Mouse (Mus musculus) kidney, adult 18-20 months (tissue): ENCODE measurements around the gene Hnrnpf.

Experiments used
- DNase-seq: peaks from one replicate; pipeline ENCODE4 v3.0.0; 2021

Gene Hnrnpf

DNA sequence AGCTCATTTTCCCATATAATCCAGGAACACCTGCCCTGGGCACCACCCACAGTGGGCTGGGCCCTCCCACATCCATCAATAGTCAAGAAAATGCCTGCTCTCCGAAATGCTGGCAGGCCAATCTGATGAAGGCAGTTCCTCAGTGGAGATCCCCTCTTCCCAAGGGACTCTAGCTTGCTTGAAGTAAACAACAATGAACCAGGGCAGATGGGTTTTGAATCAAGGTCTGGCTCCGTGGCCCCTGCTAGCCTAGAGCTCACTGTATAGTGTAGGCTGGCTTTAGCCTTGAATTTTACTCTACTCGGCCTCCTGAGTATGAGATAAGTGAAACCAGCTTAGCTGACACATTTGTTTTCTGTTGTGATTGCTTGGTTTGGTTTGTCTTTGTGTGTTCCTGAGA lies 7.7 kb upstream of the Hnrnpf start:
- DNase-seq, result no peak

- no peak for DNase-seq
Observed at GRCm38 (mm10) chr6:117893435-117893834, 6.7 kb upstream of the Hnrnpf start.

DNA sequence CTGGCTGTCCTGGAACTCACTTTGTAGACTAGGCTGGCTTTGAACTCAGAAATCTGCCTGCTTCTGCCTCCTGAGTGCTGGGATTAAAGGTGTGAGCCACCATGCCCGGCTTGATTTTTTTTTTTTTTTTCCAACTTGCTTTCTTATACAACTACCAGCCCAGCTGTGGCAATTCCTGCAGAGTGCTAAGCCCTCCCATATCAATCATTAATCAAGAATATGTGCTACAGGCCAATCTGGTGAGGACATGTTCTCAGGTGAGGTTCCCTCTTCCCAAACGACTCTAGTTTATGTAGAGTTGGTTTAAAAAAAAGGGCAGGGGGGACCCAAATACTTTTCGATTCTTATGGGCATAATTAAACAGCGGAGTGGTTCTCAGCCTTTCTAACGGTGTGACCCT lies 2.3 kb upstream of the Hnrnpf start:
- DNase-seq, result no peak

DNA sequence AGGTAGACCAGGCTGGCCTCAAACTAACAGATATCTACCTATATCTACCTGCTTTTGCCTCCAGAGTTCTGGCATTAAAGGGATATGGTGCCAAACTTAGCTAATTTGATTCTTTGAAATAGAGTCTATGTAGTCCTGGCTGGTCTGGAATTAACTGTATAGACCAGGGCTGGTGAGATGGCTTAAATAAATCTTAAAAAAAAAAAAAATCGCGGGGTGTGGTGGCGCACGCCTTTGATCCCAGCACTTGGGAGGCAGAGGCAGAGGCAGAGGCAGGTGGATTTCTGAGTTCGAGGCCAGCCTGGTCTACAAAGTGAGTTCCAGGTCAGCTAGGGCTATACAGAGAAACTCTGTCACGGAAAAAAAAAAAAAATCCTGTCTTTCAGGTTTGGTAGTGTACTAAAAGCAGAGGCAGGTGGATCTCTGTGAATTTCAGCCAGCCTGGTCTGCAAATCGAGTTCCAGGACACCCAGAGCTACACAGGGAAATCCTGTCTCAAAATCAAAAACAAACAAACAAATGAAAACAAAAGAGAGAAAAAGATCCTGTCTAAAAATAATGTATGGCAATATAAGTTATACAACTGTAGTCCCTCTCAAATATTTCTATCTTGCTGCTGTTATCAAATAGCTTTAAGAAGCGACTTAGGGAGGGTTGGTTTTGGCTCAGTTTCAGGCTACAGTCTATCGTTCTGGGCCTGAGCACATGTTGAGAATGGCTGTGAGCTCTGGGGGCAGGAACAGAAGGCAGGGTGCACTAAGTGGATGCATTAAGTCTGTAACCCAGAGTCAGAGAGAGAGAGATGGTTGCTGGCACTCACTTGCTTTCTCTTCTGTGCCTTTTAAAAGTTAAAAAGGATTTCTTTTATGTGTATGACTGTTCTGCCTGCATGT lies 1.6 kb downstream of the Hnrnpf start:
- no peak for DNase-seq

GRCm38 (mm10) chr6:117902556-117902955 lies 2.4 kb downstream of the Hnrnpf start:
- DNase-seq, result no peak

GRCm38 (mm10) chr6:117903836-117904235 lies 3.7 kb downstream of the Hnrnpf start:
- DNase-seq, result no peak

DNA sequence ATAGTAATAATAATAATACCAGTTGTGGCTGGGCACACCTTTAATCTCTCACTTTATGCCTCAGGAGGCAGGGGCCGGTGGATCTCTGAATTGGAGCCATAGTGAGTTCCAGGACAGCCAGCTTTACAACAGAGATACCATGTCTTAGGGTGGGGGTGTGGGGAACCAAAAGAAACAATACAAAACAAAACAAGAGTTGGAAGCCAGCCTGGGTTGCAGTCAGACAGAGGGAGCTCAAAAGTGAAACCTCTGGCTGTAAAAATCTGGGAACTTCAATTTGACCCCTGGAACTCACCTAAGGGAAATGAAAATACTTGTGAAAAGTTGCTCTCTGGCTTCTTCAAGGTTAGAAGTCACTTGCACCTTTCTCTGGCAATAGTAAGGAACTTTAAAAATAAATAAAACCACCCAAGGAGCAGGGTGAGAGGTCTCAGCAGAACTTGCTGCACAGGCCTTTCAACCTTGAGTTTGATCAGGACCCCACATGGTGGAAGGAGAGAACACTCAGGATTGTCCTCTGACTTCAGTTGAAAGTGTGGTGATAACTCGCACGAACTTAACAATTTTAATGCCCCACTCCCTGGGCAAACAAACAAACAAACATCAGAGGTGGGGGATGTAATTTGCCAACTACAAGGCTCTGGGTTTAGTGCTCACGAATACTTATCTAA lies 5.3 kb downstream of the Hnrnpf start:
- no peak for DNase-seq

- peak; percentile 79 for DNase-seq
Observed at GRCm38 (mm10) chr6:117906015-117906531, 5.9 kb downstream of the Hnrnpf start.

GRCm38 (mm10) chr6:117906590-117907271 lies 6.6 kb downstream of the Hnrnpf start:
- DNase-seq, result peak; percentile 97

DNA sequence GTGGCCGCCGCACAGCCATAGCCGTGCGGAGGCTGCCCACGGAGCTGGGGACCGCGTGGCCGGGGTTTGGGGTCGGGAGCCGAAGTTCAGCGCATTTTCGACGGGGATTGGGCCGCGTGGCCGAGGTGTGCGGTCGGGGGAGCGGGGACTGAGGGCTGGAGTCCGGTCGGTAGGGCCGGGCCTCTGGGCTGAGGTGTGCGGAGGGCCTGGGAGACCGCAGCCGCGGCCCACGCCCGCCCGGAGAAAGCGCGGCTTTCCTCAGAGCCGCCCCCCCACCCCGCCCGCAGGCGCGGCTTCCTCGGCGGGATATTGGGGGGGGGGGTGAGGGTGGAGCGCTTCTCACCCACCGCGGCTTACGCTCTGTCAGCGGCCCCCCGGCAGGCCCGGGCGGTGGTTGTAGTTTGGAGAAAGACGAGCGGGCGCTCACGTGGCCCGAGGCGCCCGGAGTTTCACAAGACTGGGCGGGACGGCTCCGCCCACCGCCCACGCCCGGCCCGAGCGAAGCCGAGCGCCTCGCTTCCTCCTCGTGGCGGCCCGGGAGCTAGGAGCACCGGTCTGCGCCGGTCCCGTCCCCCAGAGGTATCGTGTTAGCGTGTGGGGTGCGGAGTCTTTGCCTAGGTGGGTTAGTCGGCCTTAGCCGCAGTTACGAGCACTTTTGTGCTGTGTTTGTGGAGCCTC lies 7.3 kb downstream of the Hnrnpf start:
- DNase-seq, result peak; percentile 89

GRCm38 (mm10) chr6:117907979-117908355 lies 7.8 kb downstream of the Hnrnpf start:
- DNase-seq, result no peak

GRCm38 (mm10) chr6:117908424-117908900 lies 8.3 kb downstream of the Hnrnpf start:
- peak; percentile 23 for DNase-seq

- DNase-seq, result no peak
Observed at GRCm38 (mm10) chr6:117910120-117910661, 10.1 kb downstream of the Hnrnpf start.

GRCm38 (mm10) chr6:117914541-117914940 lies 14.4 kb downstream of the Hnrnpf start:
- no peak for DNase-seq

DNA sequence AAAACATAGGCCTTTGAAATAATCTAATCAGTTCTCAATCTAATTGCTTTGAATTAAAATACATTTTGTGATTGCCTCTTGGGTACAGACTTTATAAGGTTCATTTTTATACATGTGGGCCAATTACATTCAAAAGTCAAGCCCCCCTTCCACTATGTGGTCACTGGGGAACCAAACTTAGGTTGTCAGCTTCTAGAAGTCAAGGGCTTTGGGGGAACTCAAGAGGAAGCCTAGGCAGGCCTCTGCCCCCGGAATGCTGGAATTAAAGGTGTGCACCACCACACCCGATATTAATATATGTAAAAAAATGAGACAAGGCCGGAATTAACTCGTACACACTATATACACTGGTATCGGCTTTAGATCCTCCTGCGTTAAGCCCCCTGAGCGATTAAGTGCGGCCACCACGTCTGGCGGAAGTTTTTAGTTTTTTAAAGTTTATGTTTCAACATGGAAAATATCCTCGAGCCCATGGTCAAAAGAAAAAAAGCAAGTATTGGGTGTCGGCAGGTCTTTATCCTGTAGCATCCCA lies 16.1 kb downstream of the Hnrnpf start:
- no peak for DNase-seq

DNA sequence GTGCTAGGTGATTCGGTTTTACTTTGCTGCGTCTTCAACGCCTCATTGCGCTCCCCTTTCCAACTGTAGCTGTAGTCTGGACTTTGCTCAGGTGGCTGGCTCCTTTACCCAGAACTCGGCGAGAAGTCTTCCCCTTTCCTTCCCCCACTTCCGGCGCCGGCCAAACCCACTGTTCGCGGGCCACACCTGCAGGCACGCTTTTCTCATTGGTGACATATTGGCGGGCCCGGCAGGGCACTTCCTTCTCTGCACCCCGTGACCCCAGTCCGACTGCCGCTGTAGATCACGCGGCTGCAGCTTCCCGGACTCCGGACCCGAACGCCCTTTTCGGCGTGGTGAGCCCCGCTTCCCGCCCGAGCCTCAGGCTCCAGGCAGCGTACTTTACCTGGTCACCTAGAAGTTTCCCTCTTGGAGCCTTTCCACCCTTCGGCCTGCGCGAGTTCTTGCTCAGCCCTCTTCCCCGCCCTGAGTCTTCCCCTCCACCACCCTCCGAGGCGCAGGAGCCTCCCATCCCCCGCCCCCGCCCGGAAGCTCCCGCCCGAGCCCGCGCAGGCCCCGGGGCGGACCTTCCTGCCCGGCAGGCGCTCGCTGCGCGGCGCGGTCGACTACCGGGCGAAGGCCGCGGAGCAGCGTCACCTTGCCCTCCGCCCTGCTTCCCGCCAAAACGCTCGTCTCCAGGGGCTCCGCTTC lies 16.8 kb downstream of the Hnrnpf start:
- DNase-seq, result peak; percentile 92

GRCm38 (mm10) chr6:117917576-117917975 lies 17.5 kb downstream of the Hnrnpf start:
- DNase-seq, result peak; percentile 77

GRCm38 (mm10) chr6:117918043-117918442 lies 17.9 kb downstream of the Hnrnpf start:
- DNase-seq, result no peak

GRCm38 (mm10) chr6:117920659-117921640 lies 20.8 kb downstream of the Hnrnpf start:
- DNase-seq, result no peak

DNA sequence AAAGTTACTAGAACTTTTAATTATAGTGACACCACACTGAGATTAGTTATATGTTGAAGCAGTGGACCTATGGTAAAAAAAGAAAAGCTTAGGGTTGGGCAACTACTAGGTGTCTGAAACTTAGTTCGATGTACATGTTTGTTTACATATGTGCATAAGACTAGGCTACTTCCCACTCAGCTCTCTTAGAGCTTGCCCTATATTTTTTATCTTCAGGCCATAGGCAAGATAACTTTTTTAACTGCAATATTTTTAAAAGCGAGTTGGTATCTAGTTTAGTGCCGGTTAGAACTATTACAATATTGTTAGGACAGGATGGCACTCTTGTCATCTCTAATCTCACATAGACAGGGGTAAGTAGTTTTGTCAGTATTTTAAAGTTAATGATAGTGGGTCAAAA lies 21.9 kb downstream of the Hnrnpf start:
- no peak for DNase-seq
